Mouse (Mus musculus): ENCODE measurements around the gene Rnf180. TPM values are rescaled to one million over a fixed set of nuclear protein-coding genes. Genes with fewer than 3 reads are reported as not detected.
A peak's percentile ranks its signal among the peaks of the same experiment; 100 is the strongest.

Rnf180 gene
- polyA plus RNA-seq, 1 experiment from 2014 or later: 35.6 TPM

GRCm38 (mm10) chr13:105300009-105300346, 5.4 kb upstream of the Rnf180 start:
- 90% methylated on average over 4 of the region's 4 CpGs for WGBS
- Histone ChIP-seq H3K9ac (ENCODE audit: low read length) (no peak overlapping the region), H3K36me3 (ENCODE audit: control insufficient read depth, insufficient read depth, low read length) (no peaks in the 10 kb centered on the region)

DNA sequence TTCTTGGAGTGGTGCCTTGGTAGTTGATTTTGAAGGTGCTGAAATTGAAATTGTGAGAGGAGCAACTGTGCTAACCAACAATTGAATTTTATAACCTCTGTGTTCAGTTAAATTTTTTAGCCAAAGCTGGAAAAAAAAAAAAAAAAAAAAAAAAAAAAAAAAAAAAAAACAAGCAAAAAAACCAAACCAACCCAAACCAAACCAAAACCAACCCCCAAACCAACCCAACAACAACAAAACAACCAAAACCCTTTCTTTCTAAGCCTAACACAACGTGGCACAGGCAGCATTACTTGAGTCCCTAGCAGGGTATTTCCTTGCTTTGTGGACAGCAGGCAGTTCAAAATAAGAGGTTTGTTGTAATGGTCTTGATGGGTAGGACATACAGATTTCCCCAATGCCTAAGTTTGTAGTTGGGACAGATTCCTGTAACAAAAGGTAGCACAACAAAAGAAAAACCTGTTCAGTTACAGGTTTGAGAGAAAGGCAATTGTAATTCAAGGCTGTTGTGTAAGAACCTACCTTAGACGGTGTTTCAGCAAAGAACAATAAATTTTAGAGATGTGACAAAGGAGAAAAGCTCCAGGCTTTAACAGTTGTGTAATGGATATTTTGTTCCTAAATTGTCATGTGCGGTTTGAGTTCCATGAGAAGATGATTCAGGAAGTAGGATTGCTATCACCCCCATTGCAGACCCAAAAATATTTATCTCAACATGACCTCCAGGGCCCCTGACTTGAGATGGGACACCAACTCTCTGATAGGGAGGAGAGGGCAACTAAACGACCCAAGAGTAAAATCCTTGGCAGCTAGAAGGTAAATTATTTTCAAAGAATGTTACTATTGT, 4.8 kb upstream of the Rnf180 start:
- no peak for DNase-seq (ENCODE audit: low spot score)
- WGBS: 73% methylated on average over 4 of the region's 4 CpGs
- Histone ChIP-seq H3K4me3 (ENCODE audit: low read depth, low read length) (no peak overlapping the region), H3K27me3 (replicated peaks; ENCODE audit: control insufficient read depth, insufficient read depth, low read length) (no peaks in the 10 kb centered on the region), H3K4me1 (ENCODE audit: control insufficient read depth, insufficient read depth, low read length) (no peaks in the 10 kb centered on the region), H3K9me3 (replicated peaks; ENCODE audit: control insufficient read depth, low read length) (no peaks in the 10 kb centered on the region), H3K36me3 (ENCODE audit: control insufficient read depth, insufficient read depth, low read length) (no peaks in the 10 kb centered on the region), H3K9ac (ENCODE audit: low read length) (no peak overlapping the region), H3K27ac (ENCODE audit: low read depth, low read length) (no peak overlapping the region), H3K4me2 (ENCODE audit: low read length) (no peak overlapping the region)
- no peak for ATAC-seq

More at GRCm38 (mm10) chr13:105300009-105300346, 5.4 kb upstream of the Rnf180 start:
- H3K4me3 ChIP-seq (ENCODE audit: low read depth, low read length): no peak overlapping the region
- H3K9me3 ChIP-seq (replicated peaks; ENCODE audit: control insufficient read depth, low read length): no peaks in the 10 kb centered on the region
- no peaks in the 10 kb centered on the region for H3K4me1 ChIP-seq (ENCODE audit: control insufficient read depth, insufficient read depth, low read length)
- no peak overlapping the region for H3K27ac ChIP-seq (ENCODE audit: low read depth, low read length)
- DNase-seq (ENCODE audit: low spot score) (no peak), ATAC-seq (no peak)
- H3K4me2 ChIP-seq (ENCODE audit: low read length): no peak overlapping the region
- H3K27me3 ChIP-seq (replicated peaks; ENCODE audit: control insufficient read depth, insufficient read depth, low read length): no peaks in the 10 kb centered on the region

- H3K9ac ChIP-seq (ENCODE audit: low read length): peak overlapping the region; percentile 97
- peak overlapping the region; percentile 75 for H3K4me2 ChIP-seq (ENCODE audit: low read length)
- peak overlapping the region; percentile 71; the same call in 1 of the 2 replicates for H3K27ac ChIP-seq (ENCODE audit: low read depth, low read length)
- ATAC-seq (peak; percentile 89), DNase-seq (ENCODE audit: low spot score) (peak; percentile 80)
- H3K27me3 ChIP-seq (replicated peaks; ENCODE audit: control insufficient read depth, insufficient read depth, low read length): no peaks in the 10 kb centered on the region
- H3K36me3 ChIP-seq (ENCODE audit: control insufficient read depth, insufficient read depth, low read length): peaks cover 5% of the 10 kb centered on the region; the same call in 1 of the 2 replicates
- under 1% methylated on average over 67 of the region's 91 CpGs for whole genome bisulfite sequencing
- H3K4me1 ChIP-seq (ENCODE audit: control insufficient read depth, insufficient read depth, low read length): peaks cover 23% of the 10 kb centered on the region
- H3K9me3 ChIP-seq (replicated peaks; ENCODE audit: control insufficient read depth, low read length): no peaks in the 10 kb centered on the region
- peak overlapping the region; percentile 85 for H3K4me3 ChIP-seq (ENCODE audit: low read depth, low read length)
Observed at GRCm38 (mm10) chr13:105293781-105294667, 591 bp downstream of the Rnf180 start.

DNA sequence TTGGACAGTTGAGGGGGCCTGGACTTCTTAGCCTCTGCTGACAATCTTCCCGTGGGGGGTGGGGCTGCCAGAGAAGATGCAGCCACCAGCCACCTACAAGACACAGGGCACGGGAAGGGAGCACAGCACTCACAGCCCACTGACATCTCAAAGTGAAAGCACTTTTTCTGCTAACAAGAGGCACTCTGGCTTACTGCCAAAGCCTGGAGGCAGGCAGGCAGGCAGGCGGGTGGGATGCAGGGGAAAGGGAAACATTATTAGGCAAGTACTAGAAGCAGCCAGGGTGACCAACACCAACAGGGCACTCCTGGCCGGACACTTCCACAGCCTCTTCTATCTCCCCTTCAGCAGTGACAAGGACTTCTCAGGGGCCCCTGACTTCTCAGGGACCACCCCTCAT, 2.8 kb downstream of the Rnf180 start:
- Histone ChIP-seq H3K27me3 (replicated peaks; ENCODE audit: control insufficient read depth, insufficient read depth, low read length) (no peaks in the 10 kb centered on the region), H3K9ac (ENCODE audit: low read length) (peak overlapping the region; percentile 48), H3K4me2 (ENCODE audit: low read length) (peak overlapping the region; percentile 75), H3K27ac (ENCODE audit: low read depth, low read length) (peak overlapping the region; percentile 65; the same call in 1 of the 2 replicates), H3K36me3 (ENCODE audit: control insufficient read depth, insufficient read depth, low read length) (peaks cover 9% of the 10 kb centered on the region; the same call in 1 of the 2 replicates), H3K4me3 (ENCODE audit: low read depth, low read length) (peak overlapping the region; percentile 4), H3K4me1 (ENCODE audit: control insufficient read depth, insufficient read depth, low read length) (peaks cover 23% of the 10 kb centered on the region), H3K9me3 (replicated peaks; ENCODE audit: control insufficient read depth, low read length) (no peaks in the 10 kb centered on the region)
- WGBS: 4% methylated on average over 4 of the region's 4 CpGs
- ATAC-seq (peak; percentile 67), DNase-seq (ENCODE audit: low spot score) (peak; percentile 92)

DNA sequence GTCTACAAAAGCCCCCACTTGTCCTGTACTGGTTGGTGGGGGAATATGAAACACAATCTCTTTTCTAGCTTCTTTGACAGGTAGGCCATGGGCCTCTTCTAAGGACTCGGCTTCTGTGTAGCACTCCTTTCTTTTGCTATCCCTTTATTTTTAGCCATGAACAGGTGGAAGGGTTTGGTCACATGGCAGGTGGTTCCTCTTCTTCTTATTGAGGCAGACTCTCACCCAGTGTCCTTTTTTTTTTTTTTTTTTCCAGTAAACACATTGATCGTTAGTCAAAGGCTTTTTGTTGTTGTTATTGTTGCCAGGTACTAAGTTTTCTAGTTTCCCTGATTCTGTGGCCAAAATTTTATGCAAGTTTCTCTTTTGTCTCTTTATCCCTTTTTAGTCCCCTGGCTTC, 4.0 kb downstream of the Rnf180 start:
- Histone ChIP-seq H3K4me3 (ENCODE audit: low read depth, low read length) (no peak overlapping the region), H3K27ac (ENCODE audit: low read depth, low read length) (no peak overlapping the region), H3K4me1 (ENCODE audit: control insufficient read depth, insufficient read depth, low read length) (peaks cover 23% of the 10 kb centered on the region), H3K9me3 (replicated peaks; ENCODE audit: control insufficient read depth, low read length) (no peaks in the 10 kb centered on the region), H3K4me2 (ENCODE audit: low read length) (no peak overlapping the region), H3K36me3 (ENCODE audit: control insufficient read depth, insufficient read depth, low read length) (peaks cover 9% of the 10 kb centered on the region; the same call in 1 of the 2 replicates), H3K27me3 (replicated peaks; ENCODE audit: control insufficient read depth, insufficient read depth, low read length) (no peaks in the 10 kb centered on the region), H3K9ac (ENCODE audit: low read length) (no peak overlapping the region)
- no peak for ATAC-seq
- DNase-seq (ENCODE audit: low spot score): no peak
- 69% methylated on average over 2 of the region's 2 CpGs for WGBS

- Histone ChIP-seq H3K9ac (ENCODE audit: low read length) (no peak overlapping the region), H3K4me1 (ENCODE audit: control insufficient read depth, insufficient read depth, low read length) (peaks cover 23% of the 10 kb centered on the region), H3K9me3 (replicated peaks; ENCODE audit: control insufficient read depth, low read length) (no peaks in the 10 kb centered on the region), H3K4me2 (ENCODE audit: low read length) (no peak overlapping the region), H3K36me3 (ENCODE audit: control insufficient read depth, insufficient read depth, low read length) (peaks cover 9% of the 10 kb centered on the region; the same call in 1 of the 2 replicates), H3K27me3 (replicated peaks; ENCODE audit: control insufficient read depth, insufficient read depth, low read length) (no peaks in the 10 kb centered on the region), H3K4me3 (ENCODE audit: low read depth, low read length) (no peak overlapping the region), H3K27ac (ENCODE audit: low read depth, low read length) (no peak overlapping the region)
- ATAC-seq (no peak), DNase-seq (ENCODE audit: low spot score) (no peak)
- WGBS: 93% methylated on average over 5 of the region's 5 CpGs
Observed at GRCm38 (mm10) chr13:105290021-105290420, 4.6 kb downstream of the Rnf180 start.

GRCm38 (mm10) chr13:105279397-105280018, 15.1 kb downstream of the Rnf180 start:
- ATAC-seq (peak; percentile 42), DNase-seq (ENCODE audit: low spot score) (peak; percentile 29)
- Histone ChIP-seq H3K4me2 (ENCODE audit: low read length) (no peak overlapping the region), H3K9ac (ENCODE audit: low read length) (no peak overlapping the region), H3K27ac (ENCODE audit: low read depth, low read length) (no peak overlapping the region), H3K36me3 (ENCODE audit: control insufficient read depth, insufficient read depth, low read length) (no peaks in the 10 kb centered on the region), H3K9me3 (replicated peaks; ENCODE audit: control insufficient read depth, low read length) (no peaks in the 10 kb centered on the region), H3K4me1 (ENCODE audit: control insufficient read depth, insufficient read depth, low read length) (peaks cover 5% of the 10 kb centered on the region), H3K4me3 (ENCODE audit: low read depth, low read length) (no peak overlapping the region), H3K27me3 (replicated peaks; ENCODE audit: control insufficient read depth, insufficient read depth, low read length) (no peaks in the 10 kb centered on the region)
- WGBS: 9% methylated on average over 8 of the region's 8 CpGs

- Histone ChIP-seq H3K9ac (ENCODE audit: low read length) (no peak overlapping the region), H3K27ac (ENCODE audit: low read depth, low read length) (no peak overlapping the region), H3K27me3 (replicated peaks; ENCODE audit: control insufficient read depth, insufficient read depth, low read length) (no peaks in the 10 kb centered on the region), H3K4me3 (ENCODE audit: low read depth, low read length) (no peak overlapping the region), H3K4me2 (ENCODE audit: low read length) (no peak overlapping the region), H3K36me3 (ENCODE audit: control insufficient read depth, insufficient read depth, low read length) (peaks cover 11% of the 10 kb centered on the region; the same call in 1 of the 2 replicates), H3K9me3 (replicated peaks; ENCODE audit: control insufficient read depth, low read length) (peaks cover 15% of the 10 kb centered on the region), H3K4me1 (ENCODE audit: control insufficient read depth, insufficient read depth, low read length) (no peaks in the 10 kb centered on the region)
- ATAC-seq (no peak), DNase-seq (ENCODE audit: low spot score) (no peak)
- 92% methylated on average over 8 of the region's 8 CpGs for WGBS
Observed at GRCm38 (mm10) chr13:105270394-105271094, 24.1 kb downstream of the Rnf180 start.

All from forebrain, embryonic 14.5 days (tissue).